Mouse (Mus musculus) cerebellum, adult 2 months (tissue): ENCODE measurements around the gene Mvp.

Experiments used
- CTCF ChIP-seq: fragments of 200-500 bp; IDR thresholded peaks from 2 replicates; pipeline ENCODE4 v1.5.1; 2011; ENCODE audit warnings: low read depth, mild to moderate bottlenecking, control low read depth, low read length, moderate library complexity, borderline replicate concordance; ENCODE audit not compliant: insufficient read depth
- POLR2A ChIP-seq: fragments of 200-500 bp; IDR thresholded peaks from 2 replicates; pipeline ENCODE4 v1.6.1; 2011; ENCODE audit warnings: low read length, control low read depth, borderline replicate concordance; ENCODE audit not compliant: insufficient read depth

DNA sequence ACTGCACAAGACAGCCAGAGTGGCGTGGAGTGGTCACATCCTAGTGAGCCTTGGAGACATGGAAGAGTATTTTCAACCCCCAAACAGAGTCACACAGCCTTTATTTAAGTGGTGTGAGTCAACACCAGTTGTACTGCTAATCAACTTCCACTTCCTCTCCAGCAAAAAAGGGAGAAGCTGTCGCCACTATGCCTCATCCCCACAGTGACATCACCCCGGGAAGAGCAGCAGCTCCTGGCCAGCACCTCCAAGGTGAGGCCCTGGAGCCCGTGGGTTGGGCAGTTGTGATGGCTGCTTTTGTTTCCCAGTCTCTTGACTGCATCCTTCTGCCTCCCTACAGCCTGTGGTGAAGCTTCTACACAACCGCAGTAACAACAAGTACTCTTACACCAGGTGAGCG is 73.2 kb downstream of the Mvp start:
- TF ChIP-seq CTCF (no peak), POLR2A (no peak)
